Mouse (Mus musculus): ENCODE data around the gene A730061H03Rik. TPM values are rescaled to one million over a fixed set of nuclear protein-coding genes. Genes with fewer than 3 reads are reported as not detected.
A peak's percentile ranks its signal among the peaks of the same experiment; 100 is the strongest.

A730061H03Rik gene
- polyA plus RNA-seq, 1 experiment from 2014 or later: 2.0 TPM

- Histone ChIP-seq H3K4me3 (ENCODE audit: low read length) (no peak overlapping the region; the same call in 1 of the 2 replicates), H3K9me3 (ENCODE audit: control insufficient read depth, low read length) (no peaks in the 10 kb centered on the region), H3K4me1 (ENCODE audit: control insufficient read depth, insufficient read depth, low read length) (peaks cover 17% of the 10 kb centered on the region), H3K4me2 (ENCODE audit: low read depth, low read length) (peak overlapping the region; percentile 65), H3K36me3 (ENCODE audit: control insufficient read depth, insufficient read depth, low read length) (0 out of 2 replicates have a peak, but pooled peaks cover 2% of the 10 kb centered on the region), H3K27ac (ENCODE audit: low read length) (no peak overlapping the region), H3K27me3 (replicated peaks; ENCODE audit: control insufficient read depth, insufficient read depth, low read length) (no peaks in the 10 kb centered on the region), H3K9ac (ENCODE audit: low read depth, low read length) (no peak overlapping the region)
- ATAC-seq: no peak
- WGBS: 51% methylated on average over 6 of the region's 6 CpGs
These were observed 1.3 kb downstream of the A730061H03Rik start for GRCm38 (mm10) chr14:55558740-55559448.

DNA sequence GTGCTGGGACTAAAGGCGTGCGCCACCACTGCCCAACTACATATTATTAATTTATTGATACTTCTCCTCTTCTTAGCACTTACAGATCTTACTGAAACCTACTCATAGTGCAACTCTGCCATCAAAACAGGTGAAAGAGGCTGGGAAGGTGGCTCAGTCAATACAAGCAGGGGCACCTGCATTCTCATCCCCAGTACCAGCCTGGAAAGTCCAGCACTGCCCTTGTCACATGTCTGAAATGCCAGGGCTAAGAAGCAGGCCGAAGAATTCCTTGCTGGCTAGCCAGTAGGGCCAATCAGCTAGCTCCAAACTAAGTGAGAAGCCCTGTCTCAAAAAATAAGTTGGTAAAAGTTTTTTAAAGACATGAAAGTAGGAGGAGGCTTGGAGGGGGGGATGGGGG lies 2.6 kb downstream of the A730061H03Rik start:
- H3K27me3 ChIP-seq (replicated peaks; ENCODE audit: control insufficient read depth, insufficient read depth, low read length): no peaks in the 10 kb centered on the region
- no peaks in the 10 kb centered on the region for H3K9me3 ChIP-seq (ENCODE audit: control insufficient read depth, low read length)
- no peak overlapping the region for H3K4me3 ChIP-seq (ENCODE audit: low read length)
- H3K27ac ChIP-seq (ENCODE audit: low read length): peak overlapping the region; percentile 67
- H3K9ac ChIP-seq (ENCODE audit: low read depth, low read length): no peak overlapping the region
- H3K36me3 ChIP-seq (ENCODE audit: control insufficient read depth, insufficient read depth, low read length): no peaks in the 10 kb centered on the region
- peaks cover 17% of the 10 kb centered on the region for H3K4me1 ChIP-seq (ENCODE audit: control insufficient read depth, insufficient read depth, low read length)
- no peak for ATAC-seq
- no peak overlapping the region for H3K4me2 ChIP-seq (ENCODE audit: low read depth, low read length)
- WGBS: 84% methylated on average over 3 of the region's 3 CpGs

- Histone ChIP-seq H3K4me1 (ENCODE audit: control insufficient read depth, insufficient read depth, low read length) (peaks cover 16% of the 10 kb centered on the region), H3K9me3 (ENCODE audit: control insufficient read depth, low read length) (no peaks in the 10 kb centered on the region), H3K4me3 (ENCODE audit: low read length) (no peak overlapping the region), H3K4me2 (ENCODE audit: low read depth, low read length) (0 out of 2 replicates have a peak overlapping the region, but pooled peaks have one; percentile 1), H3K27ac (ENCODE audit: low read length) (peak overlapping the region; percentile 67), H3K9ac (ENCODE audit: low read depth, low read length) (no peak overlapping the region), H3K27me3 (replicated peaks; ENCODE audit: control insufficient read depth, insufficient read depth, low read length) (no peaks in the 10 kb centered on the region), H3K36me3 (ENCODE audit: control insufficient read depth, insufficient read depth, low read length) (no peaks in the 10 kb centered on the region)
- ATAC-seq: no peak
- 20% methylated on average over 5 of the region's 5 CpGs for WGBS
These were observed 3.2 kb downstream of the A730061H03Rik start for GRCm38 (mm10) chr14:55557003-55557402.

- H3K36me3 ChIP-seq (ENCODE audit: control insufficient read depth, insufficient read depth, low read length): no peaks in the 10 kb centered on the region
- no peak overlapping the region for H3K4me2 ChIP-seq (ENCODE audit: low read depth, low read length)
- no peak overlapping the region for H3K27ac ChIP-seq (ENCODE audit: low read length)
- 82% methylated on average over 3 of the region's 3 CpGs for WGBS
- H3K9ac ChIP-seq (ENCODE audit: low read depth, low read length): no peak overlapping the region
- peaks cover 6% of the 10 kb centered on the region; the same call in 1 of the 2 replicates for H3K4me1 ChIP-seq (ENCODE audit: control insufficient read depth, insufficient read depth, low read length)
- no peak overlapping the region for H3K4me3 ChIP-seq (ENCODE audit: low read length)
- no peaks in the 10 kb centered on the region for H3K9me3 ChIP-seq (ENCODE audit: control insufficient read depth, low read length)
- no peaks in the 10 kb centered on the region for H3K27me3 ChIP-seq (replicated peaks; ENCODE audit: control insufficient read depth, insufficient read depth, low read length)
- ATAC-seq: no peak
These were observed 4.4 kb downstream of the A730061H03Rik start for GRCm38 (mm10) chr14:55555788-55556187.

GRCm38 (mm10) chr14:55554635-55555034 lies 5.6 kb downstream of the A730061H03Rik start:
- no peak overlapping the region for H3K4me3 ChIP-seq (ENCODE audit: low read length)
- H3K4me2 ChIP-seq (ENCODE audit: low read depth, low read length): no peak overlapping the region
- no peak overlapping the region for H3K9ac ChIP-seq (ENCODE audit: low read depth, low read length)
- H3K27me3 ChIP-seq (replicated peaks; ENCODE audit: control insufficient read depth, insufficient read depth, low read length): no peaks in the 10 kb centered on the region
- H3K4me1 ChIP-seq (ENCODE audit: control insufficient read depth, insufficient read depth, low read length): peaks cover 6% of the 10 kb centered on the region; the same call in 1 of the 2 replicates
- H3K36me3 ChIP-seq (ENCODE audit: control insufficient read depth, insufficient read depth, low read length): no peaks in the 10 kb centered on the region
- no peaks in the 10 kb centered on the region for H3K9me3 ChIP-seq (ENCODE audit: control insufficient read depth, low read length)
- ATAC-seq: no peak
- no peak overlapping the region for H3K27ac ChIP-seq (ENCODE audit: low read length)

DNA sequence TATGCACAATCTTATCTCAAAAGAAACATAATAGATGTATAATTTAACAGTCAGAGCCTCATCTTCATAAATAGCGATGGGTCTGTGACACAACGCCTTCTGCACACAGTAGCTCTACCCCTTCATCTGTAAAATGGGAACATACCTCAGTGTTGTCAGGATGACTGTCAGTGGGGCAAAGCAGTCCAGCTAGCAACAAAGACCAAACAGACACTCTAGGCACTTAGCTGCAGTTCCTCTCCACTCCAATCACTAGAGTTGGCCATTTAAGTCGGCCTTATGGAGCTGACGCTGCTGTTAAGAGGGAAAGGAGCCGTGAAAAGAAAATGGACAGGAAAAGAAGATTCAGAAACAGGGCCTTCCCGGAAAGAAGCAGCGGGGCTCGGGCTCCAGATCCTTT lies 8.4 kb downstream of the A730061H03Rik start:
- H3K4me3 ChIP-seq (ENCODE audit: low read length): no peak overlapping the region
- no peaks in the 10 kb centered on the region for H3K27me3 ChIP-seq (replicated peaks; ENCODE audit: control insufficient read depth, insufficient read depth, low read length)
- H3K9me3 ChIP-seq (ENCODE audit: control insufficient read depth, low read length): no peaks in the 10 kb centered on the region
- no peak overlapping the region for H3K4me2 ChIP-seq (ENCODE audit: low read depth, low read length)
- H3K4me1 ChIP-seq (ENCODE audit: control insufficient read depth, insufficient read depth, low read length): peaks cover 6% of the 10 kb centered on the region; the same call in 1 of the 2 replicates
- H3K27ac ChIP-seq (ENCODE audit: low read length): no peak overlapping the region
- H3K36me3 ChIP-seq (ENCODE audit: control insufficient read depth, insufficient read depth, low read length): peaks cover 12% of the 10 kb centered on the region
- H3K9ac ChIP-seq (ENCODE audit: low read depth, low read length): no peak overlapping the region
- ATAC-seq: no peak
- 94% methylated on average over 8 of the region's 8 CpGs for WGBS

GRCm38 (mm10) chr14:55551347-55551746 lies 8.9 kb downstream of the A730061H03Rik start:
- H3K4me3 ChIP-seq (ENCODE audit: low read length): no peak overlapping the region
- H3K36me3 ChIP-seq (ENCODE audit: control insufficient read depth, insufficient read depth, low read length): peaks cover 12% of the 10 kb centered on the region
- H3K9me3 ChIP-seq (ENCODE audit: control insufficient read depth, low read length): no peaks in the 10 kb centered on the region
- H3K9ac ChIP-seq (ENCODE audit: low read depth, low read length): no peak overlapping the region
- H3K4me2 ChIP-seq (ENCODE audit: low read depth, low read length): no peak overlapping the region
- no peak for ATAC-seq
- no peaks in the 10 kb centered on the region for H3K27me3 ChIP-seq (replicated peaks; ENCODE audit: control insufficient read depth, insufficient read depth, low read length)
- H3K4me1 ChIP-seq (ENCODE audit: control insufficient read depth, insufficient read depth, low read length): peaks cover 3% of the 10 kb centered on the region; the same call in 1 of the 2 replicates
- WGBS: 76% methylated on average over 5 of the region's 5 CpGs
- H3K27ac ChIP-seq (ENCODE audit: low read length): no peak overlapping the region

DNA sequence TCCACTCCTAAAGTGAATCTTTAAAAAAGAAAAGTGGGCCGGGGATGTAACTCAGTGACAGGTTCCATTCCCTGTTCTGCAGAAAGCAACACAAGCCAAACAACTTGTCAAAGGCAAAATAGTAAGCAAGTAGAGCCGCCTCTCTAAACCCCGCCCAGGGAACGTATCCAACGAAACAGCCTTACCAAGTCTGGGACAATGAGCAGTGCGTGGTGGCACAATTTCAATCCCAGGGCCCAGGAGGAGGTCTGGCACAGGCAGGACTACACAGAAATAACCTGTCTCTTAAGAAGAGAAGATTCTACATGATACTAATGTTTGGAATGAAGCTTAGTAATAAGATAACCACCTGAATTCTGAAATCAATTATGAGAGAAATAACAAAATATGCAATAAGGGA lies 10.0 kb downstream of the A730061H03Rik start:
- no peak for ATAC-seq
- Histone ChIP-seq H3K27me3 (replicated peaks; ENCODE audit: control insufficient read depth, insufficient read depth, low read length) (no peaks in the 10 kb centered on the region), H3K36me3 (ENCODE audit: control insufficient read depth, insufficient read depth, low read length) (peaks cover 15% of the 10 kb centered on the region), H3K27ac (ENCODE audit: low read length) (no peak overlapping the region), H3K4me1 (ENCODE audit: control insufficient read depth, insufficient read depth, low read length) (peaks cover 3% of the 10 kb centered on the region; the same call in 1 of the 2 replicates), H3K9ac (ENCODE audit: low read depth, low read length) (no peak overlapping the region), H3K4me3 (ENCODE audit: low read length) (no peak overlapping the region), H3K9me3 (ENCODE audit: control insufficient read depth, low read length) (no peaks in the 10 kb centered on the region), H3K4me2 (ENCODE audit: low read depth, low read length) (no peak overlapping the region)
- WGBS: 87% methylated on average over 6 of the region's 6 CpGs

DNA sequence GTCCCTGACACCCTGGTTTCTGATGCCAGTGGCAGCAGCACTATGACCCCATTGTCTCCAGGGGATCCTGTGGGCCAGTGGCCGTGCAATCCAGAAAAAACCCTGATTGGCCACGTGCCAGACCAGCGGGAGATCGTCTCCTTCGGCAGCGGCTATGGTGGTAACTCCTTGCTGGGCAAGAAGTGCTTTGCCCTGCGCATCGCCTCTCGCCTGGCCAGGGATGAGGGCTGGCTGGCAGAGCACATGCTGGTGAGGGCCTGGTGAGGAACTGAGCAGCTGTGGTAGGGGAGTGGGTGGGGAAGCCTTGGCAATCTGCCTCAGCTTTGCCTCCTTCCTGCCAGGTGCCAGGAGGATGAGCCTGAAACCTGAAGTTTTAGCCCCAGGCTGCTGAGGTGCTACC lies 15.9 kb downstream of the A730061H03Rik start:
- H3K36me3 ChIP-seq (ENCODE audit: control insufficient read depth, insufficient read depth, low read length): peaks cover 17% of the 10 kb centered on the region
- no peak overlapping the region for H3K4me3 ChIP-seq (ENCODE audit: low read length)
- H3K27me3 ChIP-seq (replicated peaks; ENCODE audit: control insufficient read depth, insufficient read depth, low read length): no peaks in the 10 kb centered on the region
- no peaks in the 10 kb centered on the region for H3K9me3 ChIP-seq (ENCODE audit: control insufficient read depth, low read length)
- H3K4me1 ChIP-seq (ENCODE audit: control insufficient read depth, insufficient read depth, low read length): peaks cover 16% of the 10 kb centered on the region
- H3K27ac ChIP-seq (ENCODE audit: low read length): no peak overlapping the region
- no peak overlapping the region for H3K9ac ChIP-seq (ENCODE audit: low read depth, low read length)
- WGBS: 80% methylated on average over 9 of the region's 9 CpGs
- no peak overlapping the region for H3K4me2 ChIP-seq (ENCODE audit: low read depth, low read length)
- no peak for ATAC-seq
